Mouse (Mus musculus) cerebellum, adult 2 months (tissue): ENCODE data around the gene Fryl.

Experiments used
- CTCF ChIP-seq: fragments of 200-500 bp; IDR thresholded peaks from 2 replicates; pipeline ENCODE4 v1.5.1; 2011; ENCODE audit warnings: low read depth, mild to moderate bottlenecking, control low read depth, low read length, moderate library complexity, borderline replicate concordance; ENCODE audit not compliant: insufficient read depth
- POLR2A ChIP-seq: fragments of 200-500 bp; IDR thresholded peaks from 2 replicates; pipeline ENCODE4 v1.6.1; 2011; ENCODE audit warnings: low read length, control low read depth, borderline replicate concordance; ENCODE audit not compliant: insufficient read depth

DNA sequence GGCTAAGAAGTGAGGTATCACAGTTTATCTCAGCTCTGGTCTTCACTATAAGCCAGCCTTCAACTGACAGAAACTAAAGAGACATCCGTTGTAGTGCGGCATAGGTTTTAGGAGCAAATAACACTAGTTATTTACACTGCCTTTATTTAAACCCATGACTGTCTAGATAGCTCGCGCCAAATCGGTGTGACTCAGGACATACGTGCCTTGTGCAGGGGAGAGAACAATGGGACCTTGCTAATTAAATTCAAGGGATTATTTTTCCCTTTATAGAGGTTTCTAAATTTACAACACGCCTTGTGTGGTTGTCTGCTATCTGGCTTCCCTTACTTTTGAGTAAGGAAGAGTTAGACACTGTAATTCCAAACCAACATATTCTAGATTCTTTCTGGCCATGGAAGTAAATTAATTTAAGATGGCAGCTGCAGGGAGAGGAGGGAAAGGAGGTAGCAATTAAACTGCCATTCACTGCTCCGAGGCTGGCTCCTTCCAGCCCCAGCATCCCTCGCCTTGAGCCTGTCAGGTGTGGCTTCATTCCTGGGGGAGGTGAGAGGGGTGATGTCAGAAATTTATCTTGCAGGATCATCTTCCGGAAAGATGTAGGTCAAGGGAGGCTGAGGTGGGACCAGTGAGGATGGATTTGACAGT is 154.0 kb downstream of the Fryl start:
- no peak for TF ChIP-seq CTCF
- no peak for TF ChIP-seq POLR2A
